Mouse (Mus musculus) gastrocnemius, adult 18-20 months (tissue): ENCODE data around the gene Cask. TPM values are rescaled to one million over a fixed set of nuclear protein-coding genes. Genes with fewer than 3 reads are reported as not detected.

Experiments
- DNase-seq: peaks from one replicate; pipeline ENCODE4 v3.0.0; 2021; ENCODE audit warnings: low spot score
- total RNA-seq, 2 experiments: library from RNA; stranded (reverse); gene quantifications; 2 replicates each; pipeline ENCODE4 v1.2.3; 2021

Cask gene
- total RNA-seq, 2 experiments from 2014 or later: 9.3 to 12.7 TPM

- no peak for DNase-seq
Observed at GRCm38 (mm10) chrX:13651889-13652288, 199.3 kb downstream of the Cask start.

GRCm38 (mm10) chrX:13638894-13639293, 212.3 kb downstream of the Cask start:
- DNase-seq: no peak

GRCm38 (mm10) chrX:13636398-13636797, 214.8 kb downstream of the Cask start:
- no peak for DNase-seq

GRCm38 (mm10) chrX:13631599-13632283, 219.4 kb downstream of the Cask start, which contains the start of gene Gpr34:
TSS of gene Gpr34 (plus strand) at chrX:13632089.
- no peak for DNase-seq

GRCm38 (mm10) chrX:13622654-13623053, 228.5 kb downstream of the Cask start:
- DNase-seq: no peak

- DNase-seq: no peak
Observed at GRCm38 (mm10) chrX:13621473-13621872, 229.7 kb downstream of the Cask start.

- no peak for DNase-seq
Observed at GRCm38 (mm10) chrX:13618476-13618875, 232.7 kb downstream of the Cask start.

GRCm38 (mm10) chrX:13617294-13617693, 233.9 kb downstream of the Cask start:
- DNase-seq: no peak

GRCm38 (mm10) chrX:13616726-13617125, 234.4 kb downstream of the Cask start:
- no peak for DNase-seq

GRCm38 (mm10) chrX:13612115-13612514, 239.1 kb downstream of the Cask start:
- DNase-seq: no peak

GRCm38 (mm10) chrX:13611114-13611513, 240.1 kb downstream of the Cask start:
- no peak for DNase-seq

GRCm38 (mm10) chrX:13607752-13608151, 243.4 kb downstream of the Cask start:
- DNase-seq: no peak

GRCm38 (mm10) chrX:13606741-13607140, 244.4 kb downstream of the Cask start:
- no peak for DNase-seq

- DNase-seq: no peak
Observed at GRCm38 (mm10) chrX:13599966-13600365, 251.2 kb downstream of the Cask start.

GRCm38 (mm10) chrX:13599373-13599772, 251.8 kb downstream of the Cask start:
- no peak for DNase-seq

GRCm38 (mm10) chrX:13577647-13578046, 273.5 kb downstream of the Cask start:
- no peak for DNase-seq

- DNase-seq: peak; percentile 19
Observed at GRCm38 (mm10) chrX:13576606-13577005, 274.6 kb downstream of the Cask start.

- DNase-seq: peak; percentile 36
Observed at GRCm38 (mm10) chrX:13574872-13575271, 276.3 kb downstream of the Cask start.

- peak; percentile 6 for DNase-seq
Observed at GRCm38 (mm10) chrX:13574298-13574697, 276.9 kb downstream of the Cask start.

GRCm38 (mm10) chrX:13554504-13554903, 296.7 kb downstream of the Cask start:
- no peak for DNase-seq

- no peak for DNase-seq
Observed at GRCm38 (mm10) chrX:13552288-13552687, 298.9 kb downstream of the Cask start.

GRCm38 (mm10) chrX:13551566-13551965, 299.6 kb downstream of the Cask start:
- no peak for DNase-seq

- DNase-seq: peak; percentile 2
Observed at GRCm38 (mm10) chrX:13549100-13549499, 302.1 kb downstream of the Cask start.

GRCm38 (mm10) chrX:13521288-13521687, 329.9 kb downstream of the Cask start:
- DNase-seq: peak; percentile 24
